ENCODE assay signal across 10 mouse cellular contexts in genomic region chr7:6825966-6826647, GRCm38 (mm10).
DNase-seq lines count a peak whose midpoint lies in the region; ATAC-seq lines count a peak whose summit lies in the region.
"Had no signal": no experiment of that assay in that cellular context is flagged by ENCODE, and none has a peak within 500 bp of the region (broad histone marks: within the 10 kb centered on the region; RNA-seq: fewer than 3 reads in every experiment).

No protein-coding gene starts in this region.

- no peaks in the 10 kb centered on the region for H3K36me3 ChIP-seq in intestine, embryonic 14.5 days (ENCODE audit: control insufficient read depth, insufficient read depth, low read length)
- H3K36me3 ChIP-seq: heart, embryonic 13.5 days; limb, embryonic 13.5 days had no signal

- H3K4me3 ChIP-seq in brown adipose tissue, adult 24 weeks (ENCODE audit: insufficient read depth, low read depth, low read length), result no peak overlapping the region
- no peak overlapping the region for H3K4me3 ChIP-seq in intestine, embryonic 14.5 days (ENCODE audit: low read depth, low read length)
- H3K4me3 ChIP-seq: heart, embryonic 13.5 days; limb, embryonic 13.5 days had no signal

- H3K9ac ChIP-seq in intestine, embryonic 14.5 days (ENCODE audit: low read length), result no peak overlapping the region
- H3K9ac ChIP-seq: heart, embryonic 13.5 days; limb, embryonic 13.5 days had no signal

- 49% methylated on average over 11 of the region's 11 CpGs for WGBS in intestine, embryonic 14.5 days

- no peak for ATAC-seq in intestine, embryonic 14.5 days (replicated peaks; ENCODE audit: low FRiP score, low TSS enrichment, low read depth)
- ATAC-seq in megakaryocyte, adult 5-6 weeks (ENCODE audit: poor library complexity, severe bottlenecking), result no peak

- H3K4me1 ChIP-seq in brown adipose tissue, adult 24 weeks (ENCODE audit: control insufficient read depth, insufficient read depth, insufficient read length, low read length), result 0 out of 2 replicates have a peak, but pooled peaks cover 4% of the 10 kb centered on the region
- no peaks in the 10 kb centered on the region; the same call in 1 of the 2 replicates for H3K4me1 ChIP-seq in intestine, embryonic 14.5 days (replicated peaks; ENCODE audit: control insufficient read depth, insufficient read depth, low read length)

- peak; percentile 4 for DNase-seq in NIH3T3 (ENCODE audit: low read depth)
- no peak for DNase-seq in intestine, embryonic 14.5 days (ENCODE audit: low spot score)
- DNase-seq in lung, adult 18-20 months, result peak; percentile 46 to 59
- no peak for DNase-seq in layer of hippocampus, postnatal 36 days
- no peak for DNase-seq in embryo, embryonic 9.5 days (ENCODE audit: extremely low spot score)
- no peak for DNase-seq in thymus, postnatal 36 days

- no peaks in the 10 kb centered on the region for H3K9me3 ChIP-seq in intestine, embryonic 14.5 days (ENCODE audit: control insufficient read depth, low read length)
- H3K9me3 ChIP-seq: heart, embryonic 13.5 days; limb, embryonic 13.5 days had no signal

- H3K27ac ChIP-seq in brown adipose tissue, adult 24 weeks (replicated peaks; ENCODE audit: low read depth, low read length), result peak overlapping the region; percentile 95
- peak overlapping the region; percentile 57; the same call in 1 of the 2 replicates for H3K27ac ChIP-seq in intestine, embryonic 14.5 days (ENCODE audit: low read depth)
- H3K27ac ChIP-seq: heart, embryonic 13.5 days; limb, embryonic 13.5 days had no signal

- H3K4me2 ChIP-seq in intestine, embryonic 14.5 days (ENCODE audit: low read length), result no peak overlapping the region
- H3K4me2 ChIP-seq: heart, embryonic 13.5 days; limb, embryonic 13.5 days had no signal

- no peaks in the 10 kb centered on the region for H3K27me3 ChIP-seq in intestine, embryonic 14.5 days (replicated peaks; ENCODE audit: control insufficient read depth, insufficient read depth, low read length)
- H3K27me3 ChIP-seq: heart, embryonic 13.5 days; limb, embryonic 13.5 days had no signal

Comparison
In these comparisons a context has a peak if more than half of its experiments do, and no peak if none do; other contexts are left out.
1. DNase-seq: peak in NIH3T3 (single experiment) and lung, adult 18-20 months (2 of 2); none in intestine, embryonic 14.5 days (single experiment), layer of hippocampus, postnatal 36 days (0 of 2), embryo, embryonic 9.5 days (single experiment) and thymus, postnatal 36 days (0 of 2).